Mouse (Mus musculus) lung, embryonic 14.5 days (tissue): ENCODE measurements around the gene Bcas3. TPM values are rescaled to one million over a fixed set of nuclear protein-coding genes. Genes with fewer than 3 reads are reported as not detected.

Experiments
- ATAC-seq: fragments of 200-750 bp; cut with Nextera tagmentation; 2 replicates; pipeline ENCODE4 v1.8.0; 2017; ENCODE audit warnings: mild to moderate bottlenecking, moderate TSS enrichment, moderate library complexity; ENCODE audit not compliant: insufficient read depth
- DNase-seq: peaks from one replicate; pipeline ENCODE4 v3.0.0-alpha.2; 2015
- H3K27ac ChIP-seq: fragments of 300-500 bp; sonication (generic); 2 replicates; pipeline ENCODE4 v1.5.1; 2014; ENCODE audit warnings: low read depth, mild to moderate bottlenecking, moderate library complexity
- H3K27me3 ChIP-seq: fragments of 300-500 bp; sonication (generic); 2 replicates; pipeline ENCODE4 v1.6.1; 2014; ENCODE audit warnings: low read length, control low read depth; ENCODE audit not compliant: insufficient read depth
- H3K36me3 ChIP-seq: fragments of 300-500 bp; sonication (generic); 2 replicates; pipeline ENCODE4 v1.6.1; 2014; ENCODE audit warnings: control low read depth; ENCODE audit not compliant: insufficient read depth
- H3K4me1 ChIP-seq: fragments of 300-500 bp; sonication (generic); 2 replicates; pipeline ENCODE4 v1.6.1; 2014; ENCODE audit warnings: antibody characterized with exemption, control low read depth; ENCODE audit not compliant: insufficient read depth
- H3K4me2 ChIP-seq: fragments of 300-500 bp; sonication (generic); 2 replicates; pipeline ENCODE4 v1.6.1; 2014; ENCODE audit warnings: mild to moderate bottlenecking
- H3K4me3 ChIP-seq: fragments of 300-500 bp; sonication (generic); 2 replicates; pipeline ENCODE4 v1.5.1; 2014; ENCODE audit warnings: low read depth, low read length
- H3K9ac ChIP-seq: fragments of 300-500 bp; sonication (generic); 2 replicates; pipeline ENCODE4 v1.6.1; 2014
- H3K9me3 ChIP-seq: fragments of 300-500 bp; sonication (generic); 2 replicates; pipeline ENCODE4 v1.6.1; 2016; ENCODE audit warnings: low read depth, low read length, control low read depth
- CTCF ChIP-seq: IDR thresholded peaks from 2 replicates; pipeline ENCODE4 v1.5.1; 2016; ENCODE audit warnings: antibody characterized with exemption, low read depth
- WGBS: fragments of 180-500 bp; shearing (Covaris S2); extraction: QIAGEN DNeasy Blood & Tissue Kit; methylation state at CpG from one replicate; pipeline ENCODE4 v1.1.7; 2014; 5-methylcytosine and 5-hydroxymethylcytosine counted together
- polyA plus RNA-seq: library from polyadenylated mRNA; unstranded; fragments of >200 nt; fragmentation: Nextera tagmentation; extraction: Ambion mirVana; gene quantifications from 2 replicates; pipeline ENCODE4 v1.2.1, GENCODE M21; 2014

Gene Bcas3
- polyA plus RNA-seq = 31.1 and 35.0 TPM in 2 replicates

DNA sequence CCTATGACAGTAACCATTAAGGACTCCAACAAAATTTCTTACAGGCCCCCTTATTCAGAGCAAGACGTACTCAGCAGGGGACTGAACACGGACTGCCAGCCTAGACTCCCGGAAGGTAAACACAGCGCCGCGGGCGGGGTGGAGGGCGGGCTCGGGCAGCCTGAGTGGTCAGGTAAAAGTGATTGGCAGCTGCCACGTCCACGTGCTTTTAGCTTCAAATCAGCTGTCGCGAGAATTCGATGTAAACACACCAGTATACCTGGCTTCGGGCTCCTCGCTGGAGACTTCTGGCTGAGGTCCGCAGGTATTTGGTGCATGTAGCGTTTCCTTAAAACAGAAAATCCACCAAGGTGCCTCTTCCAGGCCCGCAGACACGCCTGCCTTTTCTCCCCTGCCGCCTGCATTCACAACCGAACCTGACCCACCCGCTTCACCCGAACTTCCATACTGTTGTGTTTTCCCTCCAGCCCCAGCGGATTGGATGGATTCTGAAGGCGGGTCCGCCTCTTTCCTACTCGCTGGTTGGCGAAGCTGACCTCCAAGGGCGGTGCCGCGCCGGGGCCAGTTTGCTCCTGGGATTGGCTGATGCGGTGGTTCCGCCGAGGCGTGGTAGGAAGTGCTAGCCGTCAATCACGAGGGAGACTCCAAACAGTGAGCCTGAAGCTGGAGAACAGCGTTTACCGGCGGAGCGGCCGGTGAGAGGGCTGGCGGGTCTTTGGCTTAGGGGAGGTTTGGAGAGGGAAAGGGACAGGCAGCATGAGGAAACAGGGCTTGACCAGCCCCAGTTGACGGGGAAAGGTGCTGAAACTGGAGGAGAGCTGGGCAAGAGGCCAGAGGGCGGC, at the start of gene Bcas3:
Bcas3 (plus strand) TSS at position 629 of the 842 bp plus-strand sequence.
- under 1% methylated on average over 47 of the region's 47 CpGs for WGBS
- Histone ChIP-seq H3K27ac (0 out of 2 replicates have a peak within 1 kb of the TSS, but pooled peaks have one; percentile 40), H3K27me3 (no peaks in the 10 kb centered on the region), H3K4me2 (peak within 1 kb of the TSS; percentile 90), H3K36me3 (no peaks in the 10 kb centered on the region), H3K9ac (peak within 1 kb of the TSS; percentile 83), H3K4me3 (peak within 1 kb of the TSS; percentile 74), H3K9me3 (no peaks in the 10 kb centered on the region), H3K4me1 (no peaks in the 10 kb centered on the region)
- ATAC-seq = peak; percentile 99
- peak; percentile 99 for DNase-seq
- TF ChIP-seq CTCF = no peak

- Histone ChIP-seq H3K9me3 (no peaks in the 10 kb centered on the region), H3K27ac (no peak overlapping the region), H3K27me3 (no peaks in the 10 kb centered on the region), H3K4me1 (no peaks in the 10 kb centered on the region), H3K4me2 (no peak overlapping the region), H3K9ac (no peak overlapping the region), H3K36me3 (no peaks in the 10 kb centered on the region), H3K4me3 (no peak overlapping the region)
- 40% methylated on average over 4 of the region's 4 CpGs for WGBS
- DNase-seq (no peak), ATAC-seq (no peak)
- no peak for TF ChIP-seq CTCF
Measured at GRCm38 (mm10) chr11:85306577-85307260, 46.2 kb upstream of the Bcas3 start.

GRCm38 (mm10) chr11:85308799-85309198, 44.2 kb upstream of the Bcas3 start:
- H3K27me3 ChIP-seq = no peaks in the 10 kb centered on the region
- H3K9me3 ChIP-seq = no peaks in the 10 kb centered on the region
- no peak overlapping the region for H3K4me2 ChIP-seq
- TF ChIP-seq CTCF = no peak
- WGBS = 77% methylated on average over 2 of the region's 2 CpGs
- no peak overlapping the region for H3K4me3 ChIP-seq
- H3K4me1 ChIP-seq = 0 out of 2 replicates have a peak, but pooled peaks cover 3% of the 10 kb centered on the region
- ATAC-seq (no peak), DNase-seq (peak; percentile 7)
- H3K27ac ChIP-seq = no peak overlapping the region
- H3K36me3 ChIP-seq = no peaks in the 10 kb centered on the region
- H3K9ac ChIP-seq = no peak overlapping the region

DNA sequence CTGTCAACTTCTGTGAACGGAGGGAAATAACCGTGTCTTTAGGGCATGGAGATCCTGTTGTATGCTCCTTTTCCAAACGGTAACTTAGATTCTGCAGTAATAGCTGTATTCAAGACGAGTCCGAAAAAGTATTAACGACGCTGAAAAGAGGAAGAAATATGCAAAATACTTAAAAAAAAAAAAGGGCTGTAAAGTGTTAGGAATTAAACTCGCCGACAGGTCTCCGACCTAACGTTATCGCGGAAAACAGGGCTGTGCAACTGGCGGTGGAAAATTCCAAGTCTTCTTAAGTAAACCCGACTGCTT, 42.6 kb upstream of the Bcas3 start:
- ATAC-seq = no peak
- Histone ChIP-seq H3K4me3 (peak overlapping the region; percentile 96), H3K27ac (peak overlapping the region; percentile 94), H3K9ac (peak overlapping the region; percentile 77), H3K4me1 (0 out of 2 replicates have a peak, but pooled peaks cover 3% of the 10 kb centered on the region), H3K9me3 (no peaks in the 10 kb centered on the region), H3K36me3 (peaks cover 11% of the 10 kb centered on the region; the same call in 1 of the 2 replicates), H3K27me3 (no peaks in the 10 kb centered on the region), H3K4me2 (peak overlapping the region; percentile 93)
- no peak for TF ChIP-seq CTCF
- DNase-seq = no peak
- WGBS = 1% methylated on average over 15 of the region's 15 CpGs

- no peaks in the 10 kb centered on the region for H3K9me3 ChIP-seq
- ATAC-seq (peak; percentile 90), DNase-seq (peak; percentile 100)
- H3K27ac ChIP-seq = peak within 1 kb of the TSS; percentile 94
- H3K4me2 ChIP-seq = peak within 1 kb of the TSS; percentile 93
- peak within 1 kb of the TSS; percentile 96 for H3K4me3 ChIP-seq
- under 1% methylated on average over 77 of the region's 78 CpGs for WGBS
- H3K36me3 ChIP-seq = peaks cover 12% of the 10 kb centered on the region; the same call in 1 of the 2 replicates
- 0 out of 2 replicates have a peak, but pooled peaks cover 3% of the 10 kb centered on the region for H3K4me1 ChIP-seq
- no peaks in the 10 kb centered on the region for H3K27me3 ChIP-seq
- no peak; the same call in 1 of the 2 replicates for TF ChIP-seq CTCF
- H3K9ac ChIP-seq = peak within 1 kb of the TSS; percentile 90
Measured at GRCm38 (mm10) chr11:85310713-85311574, 42.0 kb upstream of the Bcas3 start, which contains the start of gene Ppm1d. Gene Ppm1d (plus strand): TSS chr11:85311244.

GRCm38 (mm10) chr11:85311645-85312490, 41.1 kb upstream of the Bcas3 start:
- Histone ChIP-seq H3K4me2 (peak overlapping the region; percentile 68), H3K27me3 (no peaks in the 10 kb centered on the region), H3K9ac (peak overlapping the region; percentile 90), H3K9me3 (no peaks in the 10 kb centered on the region), H3K36me3 (peaks cover 12% of the 10 kb centered on the region; the same call in 1 of the 2 replicates), H3K4me3 (peak overlapping the region; percentile 96), H3K4me1 (0 out of 2 replicates have a peak, but pooled peaks cover 3% of the 10 kb centered on the region), H3K27ac (peak overlapping the region; percentile 94)
- ATAC-seq (peak; percentile 21; the same call in 1 of the 2 replicates), DNase-seq (peak; percentile 74)
- TF ChIP-seq CTCF = peak; percentile 62
- under 1% methylated on average over 54 of the region's 56 CpGs for WGBS
